Mouse (Mus musculus) ovary, postnatal 36 days (tissue): Measurements from ENCODE around the gene Ly6g6d.

Source experiments
- DNase-seq: peaks from one replicate; pipeline ENCODE4 v3.0.0; 2022; ENCODE audit warnings: low spot score, mixed read lengths

Gene Ly6g6d

GRCm38 (mm10) chr17:35068213-35068914 lies 9.5 kb downstream of the Ly6g6d start:
- DNase-seq: no peak

- DNase-seq: no peak
These were observed 11.8 kb downstream of the Ly6g6d start, which contains the start of gene Mpig6b for GRCm38 (mm10) chr17:35066084-35066483. Gene Mpig6b, minus strand, starts transcription at chr17:35066184.

GRCm38 (mm10) chr17:35064951-35065947 lies 12.6 kb downstream of the Ly6g6d start, which contains the start of gene Ly6g6c:
Gene Ly6g6c, plus strand, starts transcription at chr17:35065388.
- DNase-seq: peak; percentile 68

DNA sequence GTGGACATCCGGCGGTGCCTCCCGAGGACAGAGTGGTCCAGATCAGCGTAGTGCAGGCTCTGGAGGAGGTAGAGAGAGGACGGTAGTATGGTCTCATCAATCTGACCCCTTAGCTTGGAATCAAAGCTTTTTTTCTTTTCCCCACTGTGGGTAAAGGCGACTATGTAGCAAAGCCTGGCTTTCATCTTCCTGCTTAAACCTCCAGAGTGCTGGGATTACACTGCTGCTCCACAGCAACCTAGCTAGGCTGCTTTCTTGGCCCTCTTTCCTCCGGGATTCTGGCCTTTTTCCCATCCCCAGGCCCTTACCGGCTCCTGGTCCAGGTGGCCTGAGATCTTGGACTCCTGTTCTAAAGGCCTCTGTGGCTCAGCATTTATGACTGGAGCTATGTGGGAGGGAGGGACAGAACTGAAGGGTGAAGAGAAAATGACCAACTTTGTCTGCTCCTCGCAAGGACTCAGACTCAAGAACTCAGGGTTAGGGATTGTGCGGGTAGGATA lies 13.4 kb downstream of the Ly6g6d start:
- no peak for DNase-seq

GRCm38 (mm10) chr17:35063466-35063865 lies 14.4 kb downstream of the Ly6g6d start:
- no peak for DNase-seq

GRCm38 (mm10) chr17:35061299-35061698 lies 16.6 kb downstream of the Ly6g6d start:
- DNase-seq: no peak

DNA sequence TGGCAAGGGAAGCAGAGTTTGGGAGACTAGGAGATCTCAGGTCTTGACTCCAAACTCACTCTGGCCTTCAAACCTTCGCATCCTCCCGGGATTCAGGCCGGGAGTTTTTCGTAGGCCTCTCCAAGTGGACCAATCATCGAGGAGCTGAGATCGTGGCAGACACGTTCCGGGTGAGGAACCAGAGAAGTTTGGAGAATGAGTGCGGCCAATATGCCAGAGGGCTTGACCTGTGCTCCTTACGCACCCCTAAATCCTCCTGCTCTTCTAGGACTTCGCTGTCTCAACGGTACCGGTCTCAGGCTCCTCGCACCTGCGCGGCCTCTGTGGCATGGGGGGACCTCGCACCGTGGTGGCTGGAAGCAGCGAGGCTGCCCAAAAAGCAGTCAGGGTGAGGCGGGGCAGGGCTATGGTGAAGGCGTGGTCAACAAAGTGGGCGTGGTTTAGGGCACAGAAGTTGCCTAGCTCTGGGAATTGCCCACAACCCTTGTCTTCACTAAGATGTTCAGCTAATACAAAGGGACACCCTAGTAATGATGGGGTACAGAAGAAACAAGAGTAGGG lies 17.0 kb downstream of the Ly6g6d start:
- no peak for DNase-seq

- DNase-seq: no peak
These were observed 17.8 kb downstream of the Ly6g6d start for GRCm38 (mm10) chr17:35060071-35060470.

- DNase-seq: peak; percentile 88
These were observed 18.7 kb downstream of the Ly6g6d start, which contains the start of gene Ddah2 for GRCm38 (mm10) chr17:35058911-35059892. Gene Ddah2, plus strand, starts transcription at chr17:35059035.

- DNase-seq: no peak
These were observed 19.5 kb downstream of the Ly6g6d start for GRCm38 (mm10) chr17:35058316-35058715.

DNA sequence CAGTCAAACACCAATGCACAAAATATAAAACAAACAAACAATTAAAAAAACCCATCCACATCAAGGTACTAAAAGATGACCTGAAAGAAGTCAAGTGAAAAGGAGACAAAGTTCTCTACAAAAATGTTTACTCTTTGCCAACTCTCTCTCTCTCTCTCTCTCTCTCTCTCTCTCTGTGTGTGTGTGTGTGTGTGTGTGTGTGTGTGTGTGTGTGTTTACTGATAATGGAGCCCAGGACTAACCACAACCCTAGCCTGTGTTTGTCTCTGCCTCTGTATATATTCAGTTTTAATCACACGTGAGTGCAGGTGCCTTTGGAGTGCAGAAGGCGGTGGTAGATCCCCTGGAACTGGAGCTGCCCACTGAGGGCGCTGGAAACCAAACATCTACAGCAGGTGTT lies 20.8 kb downstream of the Ly6g6d start:
- no peak for DNase-seq

DNA sequence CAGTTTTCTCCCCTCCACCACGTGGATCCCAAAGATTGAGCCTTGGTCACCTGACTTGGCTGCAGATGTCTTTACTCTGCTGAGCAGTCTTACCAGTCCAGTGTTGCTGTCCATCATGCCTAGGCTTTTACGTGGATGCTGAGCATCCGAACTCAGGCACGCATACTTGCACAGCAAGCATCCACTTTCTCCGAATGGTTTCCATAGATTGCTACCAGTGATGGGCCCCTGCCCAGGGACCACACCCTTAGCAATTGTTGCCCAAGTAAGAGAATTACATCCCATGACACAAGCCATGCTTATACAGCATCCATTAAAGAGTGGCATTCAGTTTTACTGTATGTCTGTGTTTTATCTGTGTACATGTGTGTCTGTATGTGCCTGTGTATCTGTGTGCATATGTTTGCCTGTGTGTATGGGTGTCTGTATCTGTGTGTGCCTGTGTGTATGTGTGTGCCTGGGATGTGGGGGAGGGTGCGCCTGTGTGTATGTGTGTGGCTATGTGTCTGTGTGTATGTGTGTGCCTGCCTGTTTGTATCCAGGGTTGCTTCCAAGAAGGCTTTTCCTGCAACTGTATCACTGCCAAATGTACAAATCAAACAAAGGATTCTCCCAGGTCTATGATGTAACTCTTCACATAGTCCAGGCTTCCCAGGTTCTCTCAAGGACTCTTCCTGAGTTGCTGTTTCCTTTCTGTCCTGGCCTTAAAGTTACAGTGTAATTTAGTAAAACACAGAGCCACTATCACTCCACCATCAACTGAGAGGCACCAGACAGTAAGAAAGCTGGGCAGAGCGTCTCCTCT lies 22.0 kb downstream of the Ly6g6d start:
- DNase-seq: no peak

DNA sequence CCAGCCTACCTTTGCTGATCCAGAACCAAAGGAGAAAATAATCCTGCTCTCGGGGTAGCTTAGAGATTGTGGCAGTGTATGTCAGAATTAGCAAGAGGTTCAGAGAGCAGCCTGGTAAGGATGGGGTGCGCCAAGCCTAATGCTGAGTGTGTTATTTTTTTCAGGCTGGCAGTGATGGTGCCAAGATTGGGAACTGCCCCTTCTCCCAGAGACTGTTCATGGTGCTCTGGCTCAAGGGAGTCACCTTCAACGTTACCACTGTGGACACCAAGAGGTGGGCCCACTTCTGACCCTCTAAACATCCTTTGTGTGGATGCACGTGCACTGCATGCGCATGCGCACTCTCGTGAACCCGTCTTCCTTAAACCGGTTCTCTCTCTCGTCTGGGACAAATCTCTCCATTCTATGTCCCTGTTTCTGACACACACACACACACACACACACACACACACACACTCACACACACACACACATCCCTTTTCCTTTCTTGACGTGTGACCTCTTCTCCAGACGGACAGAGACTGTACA lies 25.5 kb downstream of the Ly6g6d start:
- no peak for DNase-seq

DNA sequence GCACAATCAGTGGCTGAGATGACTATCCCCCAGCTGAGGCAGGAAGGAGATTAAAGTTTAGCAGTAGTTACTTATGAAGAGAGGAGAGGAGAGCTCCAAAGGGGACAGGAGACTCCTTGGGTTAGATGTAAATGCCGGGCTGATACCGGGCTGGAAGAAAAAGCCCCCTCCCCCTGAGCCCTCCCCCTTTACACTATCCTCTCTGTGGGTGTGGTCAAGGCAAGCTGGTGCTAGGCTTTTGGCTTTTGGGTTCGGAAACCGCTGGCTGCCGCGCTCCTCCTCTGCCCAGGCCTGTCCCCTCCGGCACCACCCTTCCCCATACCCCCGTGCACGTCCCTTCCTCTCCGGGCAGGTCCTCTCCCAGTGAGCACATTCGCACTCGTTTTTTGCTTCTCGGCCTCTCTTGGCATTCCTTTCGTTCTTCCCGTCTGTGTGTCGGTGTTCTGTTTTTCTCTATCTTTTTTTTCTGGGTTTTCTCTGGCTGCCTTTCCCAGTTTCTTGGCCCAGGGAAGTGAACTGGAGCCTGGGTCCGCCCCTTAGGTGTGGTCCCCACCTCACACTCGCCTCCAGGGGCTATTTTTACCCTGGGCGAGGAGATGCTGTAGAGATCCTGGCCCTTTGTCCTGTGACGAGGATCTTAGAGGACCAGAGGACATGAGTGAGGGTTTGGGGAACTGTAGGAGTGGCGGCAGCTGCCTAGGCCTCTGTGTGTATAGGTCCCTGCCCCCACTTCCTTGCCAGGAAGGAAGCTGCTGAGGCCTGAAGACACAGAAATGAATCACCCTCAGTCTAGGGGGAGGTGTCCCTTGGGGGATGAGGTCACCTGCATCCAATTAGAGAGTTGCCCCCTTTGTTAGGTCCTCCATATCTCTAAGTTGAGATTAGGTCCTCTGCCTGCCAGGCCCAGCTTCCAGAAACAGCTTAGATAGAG lies 26.4 kb downstream of the Ly6g6d start:
- peak; percentile 57 for DNase-seq

- DNase-seq: peak; percentile 78
These were observed 27.6 kb downstream of the Ly6g6d start for GRCm38 (mm10) chr17:35050126-35050750.

DNA sequence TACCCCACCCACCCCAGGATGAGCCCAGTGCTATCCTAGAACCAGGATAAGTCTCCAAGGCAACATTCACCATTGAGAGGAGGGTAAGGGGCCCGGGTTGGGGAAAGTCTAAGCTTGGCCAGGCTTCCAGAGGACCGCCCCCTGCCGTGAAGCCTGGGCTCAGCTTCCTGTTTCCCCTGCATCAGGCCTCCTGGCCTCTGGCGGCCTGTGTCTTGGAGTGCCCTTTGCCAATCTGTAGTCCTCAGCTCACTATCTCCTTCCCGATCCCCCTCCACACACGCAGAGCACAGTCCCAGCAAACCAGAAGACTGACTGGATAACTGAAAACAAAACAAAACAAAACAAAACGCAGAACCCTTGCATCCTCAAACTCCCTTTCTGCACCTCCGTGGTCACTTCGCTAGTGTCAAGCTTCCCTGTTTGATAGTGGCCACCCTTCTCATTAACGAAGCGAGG lies 28.3 kb downstream of the Ly6g6d start, which contains the start of gene Clic1:
Gene Clic1 (plus strand): TSS at position 406 of the 456 bp plus-strand sequence.
- DNase-seq: peak; percentile 45

DNA sequence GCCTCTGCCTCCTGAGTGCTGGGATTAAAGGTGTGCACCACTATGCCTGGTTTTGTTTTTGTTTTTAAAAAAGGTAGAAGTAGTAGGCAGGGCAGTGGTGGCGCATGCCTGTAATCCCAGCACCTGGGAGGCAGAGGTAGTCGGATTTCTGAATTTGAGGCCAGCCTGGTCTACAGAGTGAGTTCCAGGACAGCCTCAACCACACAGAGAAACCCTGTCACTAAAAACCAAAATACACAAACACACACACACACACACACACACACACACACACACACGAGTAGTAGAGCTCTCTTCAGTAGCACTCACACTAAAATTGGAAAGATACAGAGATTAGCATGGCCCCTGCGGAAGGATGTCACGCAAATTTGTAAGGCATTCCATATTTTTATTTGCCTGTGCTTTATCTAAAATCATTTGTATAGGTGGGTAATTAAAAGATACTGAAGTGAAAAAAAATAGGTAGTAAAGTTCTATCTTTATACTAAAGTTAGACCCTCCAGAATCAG lies 28.9 kb downstream of the Ly6g6d start:
- no peak for DNase-seq
